Mouse (Mus musculus): ENCODE results near the gene Gm20878. TPM values are rescaled to one million over a fixed set of nuclear protein-coding genes. Genes with fewer than 3 reads are reported as not detected.
"Not testable (repeated sequence)": the region's sequence is repeated elsewhere in the genome, so short reads cannot be mapped to it uniquely, and the experiment has no call there.

Gene Gm20878
- 1.9 TPM in 1 of 2 replicates, not detected in the other for total RNA-seq (2012; rRNA removed)

DNA sequence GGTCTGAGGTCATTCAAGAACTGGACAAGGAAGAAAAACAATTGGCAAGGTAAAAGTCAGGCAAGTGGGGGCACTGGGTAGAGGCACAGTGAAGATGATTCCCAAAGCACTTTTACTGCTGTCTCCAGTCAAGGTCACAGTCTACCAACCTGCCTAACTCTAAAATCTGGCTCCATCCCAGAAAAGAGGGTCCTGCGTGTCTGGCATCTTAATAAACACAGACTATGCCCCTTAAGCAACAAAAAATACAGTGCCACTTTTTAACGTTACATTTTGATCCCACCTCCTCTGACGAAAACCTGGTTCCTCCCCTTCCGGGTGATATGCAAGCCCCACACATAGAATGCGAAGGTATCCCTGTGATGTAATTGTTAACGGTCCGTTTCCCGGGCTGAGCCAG is at the start of gene Gm20878:
Gene Gm20878, plus strand, starts transcription at position 301 of the 400 bp plus-strand sequence.
- H3K36me3 ChIP-seq (ENCODE audit: control insufficient read depth, insufficient read depth, low read length, poor library complexity, severe bottlenecking); in situ Hi-C loops (cut with MboI; ENCODE audit: low sequenced_read_pairs in 2 of 2, unreplicated experiment in 2 of 2); H3K4me3 ChIP-seq (ENCODE audit: insufficient read depth in 1 of 2, low read depth in 1 of 2, low read length in 2 of 2, poor library complexity in 1 of 2, severe bottlenecking in 1 of 2); H3K9ac ChIP-seq (ENCODE audit: insufficient read depth, low read depth, low read length, poor library complexity, severe bottlenecking); H3K27ac ChIP-seq (ENCODE audit: insufficient read depth, low read depth, low read length, poor library complexity, severe bottlenecking); H3K4me1 ChIP-seq (ENCODE audit: control insufficient read depth in 2 of 2, insufficient read depth in 2 of 2, low read length in 2 of 2, poor library complexity in 1 of 2); H3K9me3 ChIP-seq (ENCODE audit: control insufficient read depth, insufficient read depth, low read depth, low read length); DNase-seq (ENCODE audit: low read depth, low spot score): not testable (repeated sequence)

DNA sequence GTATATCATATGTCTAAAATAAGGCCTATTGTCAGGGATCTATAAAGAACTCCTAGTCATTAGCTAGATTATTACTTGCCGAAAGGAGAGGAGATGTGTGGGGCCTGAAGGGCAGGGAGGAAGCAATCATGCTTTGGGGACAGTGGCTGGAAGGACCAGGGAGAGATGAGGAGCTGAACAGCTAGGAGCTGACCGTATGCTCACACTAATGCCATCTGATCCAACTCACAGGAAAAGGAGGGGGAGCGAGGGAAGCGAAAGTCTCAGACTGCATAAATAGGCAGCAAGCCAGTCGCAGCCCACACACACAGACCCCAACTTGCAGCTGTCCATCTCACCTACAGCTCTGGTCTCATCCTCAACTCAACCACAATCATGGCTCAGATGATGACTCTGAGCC is 38.1 kb upstream of the Gm20878 start, which contains the start of gene Gm21541:
Gene Gm21541, plus strand, starts transcription at position 301 of the 400 bp plus-strand sequence.
- H3K4me3 ChIP-seq (ENCODE audit: insufficient read depth in 1 of 2, low read depth in 1 of 2, low read length in 2 of 2, poor library complexity in 1 of 2, severe bottlenecking in 1 of 2); H3K9ac ChIP-seq (ENCODE audit: insufficient read depth, low read depth, low read length, poor library complexity, severe bottlenecking); H3K4me1 ChIP-seq (ENCODE audit: control insufficient read depth in 2 of 2, insufficient read depth in 2 of 2, low read length in 2 of 2, poor library complexity in 1 of 2); in situ Hi-C loops (cut with MboI; ENCODE audit: low sequenced_read_pairs in 2 of 2, unreplicated experiment in 2 of 2); H3K36me3 ChIP-seq (ENCODE audit: control insufficient read depth, insufficient read depth, low read length, poor library complexity, severe bottlenecking); H3K27ac ChIP-seq (ENCODE audit: insufficient read depth, low read depth, low read length, poor library complexity, severe bottlenecking); H3K9me3 ChIP-seq (ENCODE audit: control insufficient read depth, insufficient read depth, low read depth, low read length); DNase-seq (ENCODE audit: low read depth, low spot score): not testable (repeated sequence)

DNA sequence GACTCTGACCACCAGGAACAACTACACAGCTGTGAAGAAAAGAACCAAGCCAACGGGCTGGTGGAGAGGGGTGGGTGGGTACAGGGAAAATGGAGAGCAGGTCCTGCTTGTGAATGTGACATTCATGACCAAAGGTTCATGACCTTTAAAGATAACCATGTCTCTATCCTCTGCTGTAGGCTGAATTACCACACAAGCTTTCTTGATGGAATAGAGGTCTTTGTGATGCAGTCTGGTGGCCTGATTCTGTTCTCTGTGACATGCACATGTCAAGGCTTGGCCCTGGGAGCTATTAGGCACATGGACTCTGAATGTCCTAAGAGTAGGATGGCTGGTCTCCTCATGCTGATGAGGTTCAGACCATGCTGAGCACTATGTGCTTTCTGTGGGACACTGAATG is 24.4 kb downstream of the Gm20878 start, which contains the start of gene Fam205a4:
Gene Fam205a4, plus strand, starts transcription at position 301 of the 400 bp plus-strand sequence.
- in situ Hi-C loops (cut with MboI; ENCODE audit: low sequenced_read_pairs in 2 of 2, unreplicated experiment in 2 of 2); H3K27ac ChIP-seq (ENCODE audit: insufficient read depth, low read depth, low read length, poor library complexity, severe bottlenecking); H3K9ac ChIP-seq (ENCODE audit: insufficient read depth, low read depth, low read length, poor library complexity, severe bottlenecking); H3K36me3 ChIP-seq (ENCODE audit: control insufficient read depth, insufficient read depth, low read length, poor library complexity, severe bottlenecking); DNase-seq (ENCODE audit: low read depth, low spot score); H3K4me1 ChIP-seq (ENCODE audit: control insufficient read depth in 2 of 2, insufficient read depth in 2 of 2, low read length in 2 of 2, poor library complexity in 1 of 2); H3K9me3 ChIP-seq (ENCODE audit: control insufficient read depth, insufficient read depth, low read depth, low read length); H3K4me3 ChIP-seq (ENCODE audit: insufficient read depth in 1 of 2, low read depth in 1 of 2, low read length in 2 of 2, poor library complexity in 1 of 2, severe bottlenecking in 1 of 2): not testable (repeated sequence)

Other genes with a start within 250 kb of the Gm20878 start
- gene Cntfr, start 244.5 kb upstream of the Gm20878 start, total RNA-seq (2012; rRNA removed) = 17.0 and 19.9 TPM in 2 replicates
- 13.5 and 20.9 TPM in 2 replicates for gene Il11ra1, start 241.6 kb upstream of the Gm20878 start, total RNA-seq (2012; rRNA removed)
- gene Rpp25l, start 228.0 kb upstream of the Gm20878 start, total RNA-seq (2012; rRNA removed) = 56.8 and 67.7 TPM in 2 replicates
- gene Dctn3, start 218.4 kb upstream of the Gm20878 start, total RNA-seq (2012; rRNA removed) = 87.0 and 90.9 TPM in 2 replicates
- 0.11 TPM in 1 of 2 replicates, not detected in the other for gene Arid3c, start 210.4 kb upstream of the Gm20878 start, total RNA-seq (2012; rRNA removed)
- 26.9 and 34.9 TPM in 2 replicates for gene Galt, start 186.3 kb upstream of the Gm20878 start, total RNA-seq (2012; rRNA removed)
- gene Sigmar1, start 185.4 kb upstream of the Gm20878 start, total RNA-seq (2012; rRNA removed) = 198 and 230 TPM in 2 replicates
- gene Ccl27a, start 167.3 kb upstream of the Gm20878 start, total RNA-seq (2012; rRNA removed) = 11.4 and 14.6 TPM in 2 replicates
- not detected in 2 replicates for gene Gm21541, start 38.0 kb upstream of the Gm20878 start, total RNA-seq (2012; rRNA removed)
- gene Fam205a4, start 24.5 kb downstream of the Gm20878 start, total RNA-seq (2012; rRNA removed) = not detected in 2 replicates
- not detected in 2 replicates for gene Gm21093, start 93.2 kb downstream of the Gm20878 start, total RNA-seq (2012; rRNA removed)
- gene Gm3893, start 149.6 kb downstream of the Gm20878 start, total RNA-seq (2012; rRNA removed) = not detected in 2 replicates
- not detected in 2 replicates for gene Gm13304, start 173.2 kb downstream of the Gm20878 start, total RNA-seq (2012; rRNA removed)
- not detected in 2 replicates for gene Gm13306, start 211.9 kb downstream of the Gm20878 start, total RNA-seq (2012; rRNA removed)
- gene Gm13305, start 227.0 kb downstream of the Gm20878 start, total RNA-seq (2012; rRNA removed) = not detected in 2 replicates

Measured in ES-E14 (cell line).